Mouse (Mus musculus) megakaryocyte, adult 5-6 weeks (primary cell): ENCODE data around the gene Gm3072. TPM values are rescaled to one million over a fixed set of nuclear protein-coding genes. Genes with fewer than 3 reads are reported as not detected.
"Not testable (repeated sequence)": the region's sequence is repeated elsewhere in the genome, so short reads cannot be mapped to it uniquely, and the experiment has no call there.

ENCODE experiments used
- ATAC-seq: 2 replicates; pipeline ENCODE4 v1.8.0; 2016; ENCODE audit warnings: mild to moderate bottlenecking, inconsistent platforms; ENCODE audit not compliant: poor library complexity, severe bottlenecking
- total RNA-seq, 2 experiments: library from RNA; stranded (forward) in 1 of 2; stranded (reverse) in 1 of 2; fragments of 153-499, 151-499 nt in 1 of 2; fragments of 221-1000, 200-1000 nt in 1 of 2; gene quantifications; 2 replicates each; pipeline versions ENCODE4 v1.2.3 to v1.2.4; 2015 to 2017

Gm3072 gene
- not detected in 2 replicates for total RNA-seq (2015)
- not detected in 2 replicates for total RNA-seq (2017)

- ATAC-seq, result not testable (repeated sequence)
These were observed at the start of gene Gm3072 for GRCm38 (mm10) chr14:41624512-41624911. Gene Gm3072 (minus strand): TSS chr14:41624612.

GRCm38 (mm10) chr14:41648176-41648575 lies 23.8 kb upstream of the Gm3072 start:
- not testable (repeated sequence) for ATAC-seq

- not testable (repeated sequence) for ATAC-seq
These were observed 22.0 kb upstream of the Gm3072 start, which contains the start of gene Gm3676 for GRCm38 (mm10) chr14:41646387-41646786. Gene Gm3676 (minus strand): TSS chr14:41646487.

- not testable (repeated sequence) for ATAC-seq
These were observed 5.7 kb upstream of the Gm3072 start for GRCm38 (mm10) chr14:41630144-41630543.

GRCm38 (mm10) chr14:41622535-41622934 lies 1.9 kb downstream of the Gm3072 start:
- not testable (repeated sequence) for ATAC-seq

- ATAC-seq, result not testable (repeated sequence)
These were observed 13.7 kb downstream of the Gm3072 start for GRCm38 (mm10) chr14:41610690-41611089.

GRCm38 (mm10) chr14:41600935-41601334 lies 23.5 kb downstream of the Gm3072 start:
- ATAC-seq, result not testable (repeated sequence)

- not testable (repeated sequence) for ATAC-seq
These were observed 38.1 kb downstream of the Gm3072 start for GRCm38 (mm10) chr14:41586346-41586745.

- not testable (repeated sequence) for ATAC-seq
These were observed 51.5 kb downstream of the Gm3072 start, which contains the start of gene 1700049E17Rik2 for GRCm38 (mm10) chr14:41572911-41573310. Gene 1700049E17Rik2 (plus strand): TSS chr14:41573211.

Other genes with a start within 250 kb of the Gm3072 start
- gene Gm7945, start 238.2 kb downstream of the Gm3072 start, total RNA-seq (2015), result not detected in 2 replicates
- not detected in 2 replicates for gene Gm7945, start 238.2 kb downstream of the Gm3072 start, total RNA-seq (2017)
- gene Gm6482, start 216.3 kb downstream of the Gm3072 start, total RNA-seq (2015), result not detected in 2 replicates
- not detected in 2 replicates for gene Gm6482, start 216.3 kb downstream of the Gm3072 start, total RNA-seq (2017)
- gene Gm7954, start 171.1 kb downstream of the Gm3072 start, total RNA-seq (2015), result not detected in 2 replicates
- not detected in 2 replicates for gene Gm7954, start 171.1 kb downstream of the Gm3072 start, total RNA-seq (2017)
- not detected in 2 replicates for gene Gm3486, start 135.1 kb downstream of the Gm3072 start, total RNA-seq (2015)
- gene Gm3486, start 135.1 kb downstream of the Gm3072 start, total RNA-seq (2017), result not detected in 2 replicates
- gene Gm7970, start 69.0 kb downstream of the Gm3072 start, total RNA-seq (2015), result not detected in 2 replicates
- not detected in 2 replicates for gene Gm7970, start 69.0 kb downstream of the Gm3072 start, total RNA-seq (2017)
- gene 1700049E17Rik2, start 51.4 kb downstream of the Gm3072 start, total RNA-seq (2015), result not detected in 2 replicates
- gene 1700049E17Rik2, start 51.4 kb downstream of the Gm3072 start, total RNA-seq (2017), result not detected in 2 replicates
- not detected in 2 replicates for gene Gm3676, start 21.9 kb upstream of the Gm3072 start, total RNA-seq (2015)
- not detected in 2 replicates for gene Gm3676, start 21.9 kb upstream of the Gm3072 start, total RNA-seq (2017)
- gene Gm8068, start 77.3 kb upstream of the Gm3072 start, total RNA-seq (2015), result not detected in 2 replicates
- gene Gm8068, start 77.3 kb upstream of the Gm3072 start, total RNA-seq (2017), result not detected in 2 replicates
- gene Gm7929, start 126.0 kb upstream of the Gm3072 start, total RNA-seq (2015), result not detected in 2 replicates
- gene Gm7929, start 126.0 kb upstream of the Gm3072 start, total RNA-seq (2017), result not detected in 2 replicates
- not detected in 2 replicates for gene Gm47189, start 147.8 kb upstream of the Gm3072 start, total RNA-seq (2015)
- gene Gm47189, start 147.8 kb upstream of the Gm3072 start, total RNA-seq (2017), result not detected in 2 replicates